Mouse (Mus musculus): Measurements from ENCODE around the gene Large2.
"Not testable (repeated sequence)": the region's sequence is repeated elsewhere in the genome, so short reads cannot be mapped to it uniquely, and the experiment has no call there.

Large2 gene

GRCm38 (mm10) chr2:92374514-92374913 is at the start of gene Large2, which contains the start of gene Pex16:
Large2 (minus strand) TSS chr2:92374869.
Pex16 (plus strand) TSS chr2:92374676.
- DNase-seq (ENCODE audit: low spot score), result no peak

DNA sequence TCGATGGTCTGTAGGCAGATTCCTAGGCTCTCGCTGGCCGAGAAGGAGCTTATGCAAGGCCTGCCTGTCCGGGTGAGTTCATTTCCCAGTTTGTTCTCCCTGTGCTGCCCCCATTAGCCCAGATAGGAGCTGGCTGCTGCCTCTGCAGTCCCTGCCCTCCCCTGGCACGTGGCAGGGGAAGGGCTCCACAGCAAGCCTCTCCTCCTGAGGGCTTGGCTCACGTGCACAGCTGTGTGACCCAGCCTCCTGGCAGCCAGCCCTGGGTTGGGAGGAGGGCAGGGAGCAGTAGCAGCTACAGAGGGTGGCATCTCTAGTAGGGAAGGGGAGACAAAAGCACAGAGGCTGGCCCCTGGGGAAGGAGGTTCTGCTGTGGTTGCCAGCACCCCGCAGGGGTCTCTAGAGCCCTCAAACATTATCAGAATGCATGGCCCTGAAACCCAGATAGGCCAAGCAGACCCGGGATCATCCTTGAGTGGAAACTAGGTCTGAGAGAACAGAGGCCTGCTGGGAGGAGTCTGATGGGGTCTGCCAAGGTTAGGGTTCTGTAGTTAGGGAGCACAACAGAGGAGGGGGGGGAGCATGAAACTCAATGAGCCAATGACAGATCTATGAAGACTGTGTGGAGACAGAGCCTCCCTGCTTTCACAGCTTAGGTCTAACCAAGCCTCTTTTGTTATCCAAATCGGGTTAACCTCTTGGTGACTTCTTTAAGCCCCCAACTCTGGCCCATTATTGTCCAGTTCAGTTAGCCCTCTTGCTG is 49.2 kb upstream of the Large2 start:
- DNase-seq (ENCODE audit: low spot score), result peak; percentile 95

GRCm38 (mm10) chr2:92423156-92423555 is 48.5 kb upstream of the Large2 start:
- no peak for DNase-seq (ENCODE audit: low spot score)

GRCm38 (mm10) chr2:92422388-92423135 is 47.9 kb upstream of the Large2 start:
- DNase-seq (ENCODE audit: low spot score), result no peak

- no peak for DNase-seq (ENCODE audit: low spot score)
Observed at GRCm38 (mm10) chr2:92421723-92422387, 47.2 kb upstream of the Large2 start.

DNA sequence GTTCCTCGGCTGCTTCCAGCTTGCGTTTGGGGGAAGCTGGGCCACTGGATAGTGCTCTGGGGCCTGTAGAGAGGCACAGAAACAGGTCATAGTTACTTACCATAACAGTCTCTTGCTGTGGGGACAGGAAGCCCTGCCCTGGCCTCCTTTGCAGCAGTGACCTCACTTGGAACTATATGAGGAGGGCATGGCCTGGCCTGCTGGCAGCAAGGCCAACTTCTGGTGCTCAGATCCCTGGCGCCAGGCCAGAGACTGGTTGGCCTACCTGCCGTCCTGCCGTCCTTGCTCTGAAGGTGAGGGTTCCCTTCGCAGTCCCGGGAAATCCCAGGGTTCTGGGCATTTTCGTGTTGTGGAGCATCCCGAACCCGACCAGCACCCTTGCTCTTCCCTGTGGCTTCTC is 37.0 kb upstream of the Large2 start:
- no peak for DNase-seq (ENCODE audit: low spot score)

GRCm38 (mm10) chr2:92408309-92409045 is 33.8 kb upstream of the Large2 start:
- DNase-seq (ENCODE audit: low spot score), result no peak

GRCm38 (mm10) chr2:92405687-92406086 is 31.0 kb upstream of the Large2 start:
- DNase-seq (ENCODE audit: low spot score), result no peak

DNA sequence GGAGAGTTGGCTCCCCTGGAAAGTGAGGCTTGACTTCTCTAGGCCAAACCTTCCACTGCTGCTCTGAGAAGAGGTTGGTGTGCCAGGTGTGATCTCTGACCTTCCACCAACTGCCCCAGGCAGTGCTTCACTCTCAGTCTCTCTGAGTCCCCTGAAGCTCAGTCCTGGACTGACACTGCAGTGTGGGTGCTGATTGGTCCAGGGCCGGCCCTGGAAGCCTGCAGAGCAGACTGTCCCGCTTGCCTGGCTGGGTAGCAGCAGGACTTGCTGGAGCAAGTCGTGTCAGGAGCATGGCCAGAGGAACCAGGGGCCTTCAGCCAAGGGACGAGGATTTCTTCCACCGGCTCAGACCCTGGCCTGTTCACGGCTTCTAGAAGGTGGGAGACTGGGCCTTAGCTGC is 30.1 kb upstream of the Large2 start:
- DNase-seq (ENCODE audit: low spot score), result no peak

- DNase-seq (ENCODE audit: low spot score), result no peak
Observed at GRCm38 (mm10) chr2:92403776-92404319, 29.2 kb upstream of the Large2 start.

DNA sequence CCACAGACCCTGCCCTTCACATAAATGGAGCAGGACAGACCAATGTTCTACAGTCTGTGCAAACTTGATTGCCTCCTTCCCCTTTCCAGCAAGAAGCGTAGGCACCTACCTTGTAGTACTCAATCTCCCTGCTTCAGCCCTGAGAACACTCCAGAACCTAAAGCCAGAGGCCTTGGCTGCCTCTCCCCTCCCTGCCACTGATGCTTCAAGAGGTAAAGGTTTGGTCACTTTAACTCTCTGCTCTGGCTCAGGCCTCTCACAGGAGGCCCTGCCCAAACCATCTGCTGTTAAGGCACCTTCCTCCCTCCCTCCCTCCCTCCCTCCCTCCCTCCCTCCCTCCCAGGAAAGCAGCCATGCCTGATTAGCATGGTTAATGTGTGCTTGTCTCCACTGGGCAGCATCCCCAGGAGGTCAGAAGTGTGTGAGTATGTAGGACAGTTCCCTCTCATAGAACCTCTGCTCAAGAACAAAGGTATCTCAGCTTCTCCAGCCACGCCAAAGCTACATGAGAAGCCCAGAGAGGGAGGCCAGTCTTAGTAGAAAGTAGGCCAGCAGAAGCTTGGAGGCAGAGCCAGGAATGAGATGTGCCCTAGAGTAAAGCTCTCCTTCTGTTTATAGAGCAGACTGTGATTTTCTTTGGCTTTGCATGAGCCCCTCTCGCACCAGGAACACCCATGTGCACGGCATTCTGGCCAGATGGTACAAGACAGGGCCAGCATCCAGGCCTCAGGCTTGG is 28.1 kb upstream of the Large2 start:
- no peak for DNase-seq (ENCODE audit: low spot score)

GRCm38 (mm10) chr2:92401091-92401561 is 26.5 kb upstream of the Large2 start, which contains the start of gene Mapk8ip1:
Mapk8ip1 (minus strand) TSS chr2:92401263.
- DNase-seq (ENCODE audit: low spot score), result no peak

DNA sequence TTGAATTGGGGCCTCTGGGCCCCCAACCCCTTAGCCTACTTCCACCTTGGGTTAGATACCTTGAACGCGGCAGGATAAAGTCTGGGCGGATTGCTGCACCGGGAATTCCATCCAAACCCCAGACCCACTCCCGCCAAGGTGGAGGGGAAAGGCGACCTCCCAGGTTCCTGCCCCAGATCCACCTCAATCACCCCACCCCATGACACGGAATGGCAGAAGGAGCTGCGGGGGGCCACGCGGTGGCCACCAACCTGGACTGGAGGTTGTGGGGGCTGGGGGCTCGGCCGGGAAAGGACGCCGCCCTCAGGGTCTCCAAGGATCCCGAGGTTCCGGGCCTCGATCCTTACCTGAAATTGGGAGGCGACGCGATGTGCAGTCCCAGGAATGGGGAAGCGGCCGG is 26.0 kb upstream of the Large2 start:
- DNase-seq (ENCODE audit: low spot score), result no peak

GRCm38 (mm10) chr2:92399877-92400276 is 25.2 kb upstream of the Large2 start:
- DNase-seq (ENCODE audit: low spot score), result not testable (repeated sequence)

DNA sequence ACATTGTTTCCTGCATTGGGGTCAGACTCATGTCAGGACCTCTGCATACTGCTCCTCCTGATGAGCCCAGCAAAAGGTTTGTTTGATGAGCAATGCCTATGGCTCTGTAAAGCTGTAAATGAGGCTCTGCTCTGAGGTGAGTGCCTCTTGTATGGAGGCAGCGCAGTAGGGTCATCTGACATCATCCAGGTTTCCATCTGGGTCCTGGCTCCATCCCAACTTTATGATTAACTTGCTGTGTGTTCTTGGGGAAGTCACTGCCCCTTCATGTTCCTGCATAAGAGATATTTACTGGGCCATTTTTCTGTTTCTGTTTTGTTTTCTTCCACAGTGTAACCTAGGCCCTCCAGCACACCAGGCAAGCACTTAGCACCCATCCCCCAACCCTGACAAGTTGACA is 22.8 kb upstream of the Large2 start:
- DNase-seq (ENCODE audit: low spot score), result no peak

GRCm38 (mm10) chr2:92395535-92395934 is 20.9 kb upstream of the Large2 start:
- no peak for DNase-seq (ENCODE audit: low spot score)

GRCm38 (mm10) chr2:92392318-92393264 is 17.9 kb upstream of the Large2 start:
- no peak for DNase-seq (ENCODE audit: low spot score)

- DNase-seq (ENCODE audit: low spot score), result no peak
Observed at GRCm38 (mm10) chr2:92391703-92392317, 17.1 kb upstream of the Large2 start.

DNA sequence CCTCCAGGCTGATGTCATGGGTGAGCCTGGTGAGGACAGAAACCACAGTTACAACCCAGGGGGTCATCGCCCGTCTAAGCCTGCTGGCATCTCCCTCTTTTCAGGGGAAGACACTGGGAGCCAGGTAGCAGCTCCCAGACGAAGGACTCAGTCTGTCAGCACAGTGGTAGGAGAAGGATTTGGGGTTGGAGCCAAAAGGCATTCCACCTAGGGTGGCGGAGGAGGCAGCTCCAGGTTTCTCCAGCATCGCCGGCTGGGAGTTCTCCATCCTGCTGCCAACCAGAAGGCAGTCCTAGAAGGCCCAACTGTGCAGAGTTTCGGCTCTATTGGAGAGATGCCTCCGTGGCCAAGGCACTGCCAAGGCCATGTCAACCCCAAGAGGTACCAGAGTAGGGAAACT is 16.4 kb upstream of the Large2 start:
- no peak for DNase-seq (ENCODE audit: low spot score)
